Mouse (Mus musculus): ENCODE results near the gene Ccdc40. TPM values are rescaled to one million over a fixed set of nuclear protein-coding genes. Genes with fewer than 3 reads are reported as not detected.

Ccdc40 gene
- polyA plus RNA-seq, 1 experiment, result 2.5 TPM

DNA sequence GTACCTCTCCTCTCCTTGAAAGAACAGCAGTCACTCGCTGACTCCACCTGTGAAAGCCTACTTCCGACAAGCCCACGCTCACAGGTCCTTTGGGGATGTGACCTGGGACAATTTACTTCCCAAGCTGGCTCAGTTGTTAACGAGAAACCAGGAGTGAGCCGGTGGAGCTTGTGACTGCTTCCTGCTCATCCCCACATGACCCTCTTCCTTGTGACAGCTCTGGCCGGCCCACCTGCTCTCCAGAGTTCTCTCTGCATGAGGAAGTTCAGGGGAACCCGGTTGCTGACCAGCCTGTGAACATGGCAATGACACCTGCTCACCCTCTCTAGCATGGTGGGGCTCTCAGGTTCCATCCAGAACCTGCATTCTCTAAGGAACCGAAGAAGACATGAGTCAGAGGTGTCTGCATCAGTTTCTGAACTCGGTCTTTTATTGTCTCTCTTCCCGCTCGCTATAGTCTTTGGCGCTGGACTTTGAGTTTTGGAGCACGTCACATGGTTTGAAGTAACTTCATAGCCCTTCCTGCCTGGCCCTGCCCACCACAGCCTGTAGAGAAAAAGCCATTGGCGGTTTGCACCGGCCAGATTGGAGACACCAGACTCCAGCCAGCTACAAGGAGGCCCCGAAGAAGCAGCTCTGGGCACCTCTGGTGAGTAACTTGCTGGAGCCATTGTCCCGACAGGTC lies 86.0 kb downstream of the Ccdc40 start:
- Histone ChIP-seq H3K4me3 (ENCODE audit: control insufficient read depth, insufficient read depth, low read length) (no peak overlapping the region), H3K4me1 (replicated peaks; ENCODE audit: control insufficient read depth, insufficient read depth, low read length) (no peaks in the 10 kb centered on the region), H3K27ac (ENCODE audit: control insufficient read depth, insufficient read depth, low read length) (no peak overlapping the region), H3K27me3 (ENCODE audit: control insufficient read depth, insufficient read depth, low read length) (no peaks in the 10 kb centered on the region), H3K36me3 (ENCODE audit: control insufficient read depth, insufficient read depth, low read length) (no peaks in the 10 kb centered on the region)
- 72% methylated on average over 17 of the region's 17 CpGs for WGBS
- TF ChIP-seq POLR2A (IDR thresholded peaks at IDR 0.05; ENCODE audit: control insufficient read depth, extremely low read depth, insufficient read depth, low read length, poor library complexity), result no peak
- TF ChIP-seq CTCF (IDR thresholded peaks at IDR 0.05; ENCODE audit: borderline replicate concordance, control insufficient read depth, extremely low read depth, insufficient read depth, low read length, poor library complexity), result no peak
- no peak for DNase-seq

Other genes starting within 250 kb of the Ccdc40 start
- gene Enpp7, start 240.4 kb upstream of the Ccdc40 start, polyA plus RNA-seq (2012; rRNA removed), result 0.11 and 0.17 TPM in 2 replicates
- 20.6 and 22.5 TPM in 2 replicates for gene Cbx2, start 205.6 kb upstream of the Ccdc40 start, polyA plus RNA-seq (2012; rRNA removed)
- gene Cbx8, start 187.6 kb upstream of the Ccdc40 start, polyA plus RNA-seq (2012; rRNA removed), result 8.1 and 8.2 TPM in 2 replicates
- 54.7 and 56.8 TPM in 2 replicates for gene Cbx4, start 142.4 kb upstream of the Ccdc40 start, polyA plus RNA-seq (2012; rRNA removed)
- gene Tbc1d16, start 73 bp upstream of the Ccdc40 start, polyA plus RNA-seq (2012; rRNA removed), result 10.8 and 12.0 TPM in 2 replicates
- gene Gaa, start 39.3 kb downstream of the Ccdc40 start, polyA plus RNA-seq (2012; rRNA removed), result 80.0 and 94.8 TPM in 2 replicates
- 178 and 196 TPM in 2 replicates for gene Eif4a3, start 71.5 kb downstream of the Ccdc40 start, polyA plus RNA-seq (2012; rRNA removed)
- gene Card14, start 79.2 kb downstream of the Ccdc40 start, polyA plus RNA-seq (2012; rRNA removed), result 0.90 and 0.94 TPM in 2 replicates
- 28.6 and 36.5 TPM in 2 replicates for gene Sgsh, start 127.0 kb downstream of the Ccdc40 start, polyA plus RNA-seq (2012; rRNA removed)
- 19.9 and 21.7 TPM in 2 replicates for gene Slc26a11, start 127.0 kb downstream of the Ccdc40 start, polyA plus RNA-seq (2012; rRNA removed)
- 47.9 and 52.5 TPM in 2 replicates for gene Rnf213, start 164.5 kb downstream of the Ccdc40 start, polyA plus RNA-seq (2012; rRNA removed)